Mouse (Mus musculus): ENCODE results near the gene Ptpn11. TPM values are rescaled to one million over a fixed set of nuclear protein-coding genes. Genes with fewer than 3 reads are reported as not detected.

Ptpn11 gene
- polyA plus RNA-seq, 1 experiment from 2014 or later, result 17.4 TPM

Other genes starting within 250 kb of the Ptpn11 start
- not detected in 2 replicates for gene Rph3a, start 181.3 kb downstream of the Ptpn11 start, polyA plus RNA-seq (2015; fragmentation: Nextera tagmentation; extraction: Ambion mirVana)
- gene Rpl6, start 13.1 kb upstream of the Ptpn11 start, polyA plus RNA-seq (2015; fragmentation: Nextera tagmentation; extraction: Ambion mirVana), result 325 and 345 TPM in 2 replicates
- 2.6 and 3.4 TPM in 2 replicates for gene Hectd4, start 28.8 kb upstream of the Ptpn11 start, polyA plus RNA-seq (2015; fragmentation: Nextera tagmentation; extraction: Ambion mirVana)
- gene Trafd1, start 194.2 kb upstream of the Ptpn11 start, polyA plus RNA-seq (2015; fragmentation: Nextera tagmentation; extraction: Ambion mirVana), result 85.0 and 86.3 TPM in 2 replicates
- 35.5 and 36.3 TPM in 2 replicates for gene Naa25, start 206.5 kb upstream of the Ptpn11 start, polyA plus RNA-seq (2015; fragmentation: Nextera tagmentation; extraction: Ambion mirVana)